Mouse (Mus musculus) embryo, embryonic 11 days (tissue): ENCODE data around the gene Aspm.

ENCODE experiments used
- DNase-seq: peaks from one replicate; pipeline ENCODE4 v3.0.0-alpha.2; 2015

Gene Aspm

GRCm38 (mm10) chr1:139514556-139514955 is 60.0 kb downstream of the Aspm start:
- no peak for DNase-seq
